Mouse (Mus musculus) E14TG2a.4 (cell line): Measurements from ENCODE around the gene Zfp28.
A peak's percentile ranks its signal among the peaks of the same experiment; 100 is the strongest.

ENCODE experiments used
- H3K27me3 ChIP-seq: 2 replicates; pipeline ENCODE4 v1.6.1; 2014; ENCODE audit warnings: low read length, control low read depth; ENCODE audit not compliant: insufficient read depth
- H3K36me3 ChIP-seq: 2 replicates; pipeline ENCODE4 v1.6.1; 2014; ENCODE audit warnings: low read length, control low read depth; ENCODE audit not compliant: insufficient read depth
- H3K4me1 ChIP-seq: replicated peaks from 2 replicates; pipeline ENCODE4 v1.6.1; 2014; ENCODE audit warnings: low read depth, low read length, control low read depth
- H3K4me3 ChIP-seq: replicated peaks from 2 replicates; pipeline ENCODE4 v1.5.1; 2014; ENCODE audit warnings: mild to moderate bottlenecking, low read length
- H3K9me3 ChIP-seq: 2 replicates; pipeline ENCODE4 v1.6.1; 2014; ENCODE audit warnings: low read length, control low read depth
- CTCF ChIP-seq: conservative IDR thresholded peaks from 2 replicates; pipeline ENCODE4 v1.5.1; 2014; ENCODE audit warnings: low read length
- NANOG ChIP-seq: IDR thresholded peaks from 2 replicates; pipeline ENCODE4 v1.6.1; 2014; ENCODE audit warnings: borderline replicate concordance, low read length, mixed read lengths
- POU5F1 ChIP-seq: IDR thresholded peaks from 2 replicates; pipeline ENCODE4 v1.6.1; 2014; ENCODE audit warnings: low read length, borderline replicate concordance

Gene Zfp28

DNA sequence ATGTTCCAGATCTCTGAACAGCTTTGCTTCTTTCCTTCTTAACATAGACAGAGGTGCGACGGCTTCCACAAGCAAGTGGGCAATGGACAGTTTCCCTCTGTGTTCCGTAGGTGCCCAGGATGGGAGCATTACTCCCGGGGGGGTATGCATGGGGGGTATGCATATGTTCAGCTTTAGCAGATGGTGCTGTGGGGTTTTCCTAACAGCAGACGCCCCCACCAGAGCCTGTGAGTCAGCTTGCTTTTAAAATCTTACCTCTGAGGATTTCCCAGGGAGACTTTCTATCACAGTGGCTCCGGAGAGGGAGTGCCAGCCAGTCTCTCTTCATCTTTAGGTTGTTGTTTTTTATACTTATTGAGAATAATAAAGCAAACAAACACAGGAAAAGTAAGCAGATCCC is 36.8 kb downstream of the Zfp28 start:
- Histone ChIP-seq H3K36me3 (no peaks in the 10 kb centered on the region), H3K9me3 (no peaks in the 10 kb centered on the region), H3K27me3 (peaks cover 8% of the 10 kb centered on the region), H3K4me1 (peaks cover 16% of the 10 kb centered on the region), H3K4me3 (no peak overlapping the region)
- TF ChIP-seq CTCF (no peak), NANOG (no peak), POU5F1 (no peak)

DNA sequence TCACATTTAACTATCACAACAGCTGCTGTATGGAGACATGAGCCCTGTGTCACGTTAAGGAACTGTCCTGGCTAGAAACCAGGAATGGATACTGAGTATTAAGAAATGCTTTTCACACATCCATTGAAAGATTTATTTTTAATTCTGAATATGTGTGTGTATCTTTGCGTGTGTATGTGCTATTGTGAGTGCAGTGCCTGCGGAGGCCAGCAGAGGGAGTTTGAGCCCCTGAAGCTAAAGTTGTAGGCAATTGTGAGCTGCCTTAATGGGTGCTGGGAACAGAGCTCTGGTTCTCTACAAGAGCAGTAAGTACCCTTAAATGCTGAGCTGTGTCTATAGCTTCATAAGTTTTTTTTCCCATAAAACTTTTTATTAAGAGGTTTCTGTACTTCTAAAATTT is 46.3 kb downstream of the Zfp28 start:
- Histone ChIP-seq H3K9me3 (peaks cover 5% of the 10 kb centered on the region; the same call in 1 of the 2 replicates), H3K27me3 (no peaks in the 10 kb centered on the region), H3K4me1 (peaks cover 6% of the 10 kb centered on the region), H3K4me3 (no peak overlapping the region), H3K36me3 (no peaks in the 10 kb centered on the region)
- no peak for TF ChIP-seq POU5F1
- no peak for TF ChIP-seq NANOG
- TF ChIP-seq CTCF, result peak; percentile 68

DNA sequence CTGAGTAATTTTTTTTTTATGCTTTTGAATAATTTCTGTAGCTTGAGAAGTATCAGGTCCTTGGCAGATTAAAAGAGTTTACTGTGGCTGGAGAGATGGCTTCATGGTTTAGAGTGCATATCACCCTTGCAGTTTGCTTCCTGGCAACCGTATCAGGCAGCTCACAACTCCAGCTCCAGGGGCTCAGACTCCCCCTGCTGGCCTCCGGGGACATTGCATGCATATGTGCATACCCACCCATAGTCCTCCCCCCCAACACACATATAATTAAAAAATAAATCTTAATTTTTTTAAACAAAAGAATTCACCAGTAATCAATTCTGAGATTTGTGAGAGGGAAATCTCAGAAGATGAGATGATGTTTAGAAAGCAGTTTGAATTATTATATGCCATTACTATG is 47.2 kb downstream of the Zfp28 start:
- no peaks in the 10 kb centered on the region for H3K27me3 ChIP-seq
- TF ChIP-seq CTCF (peak; percentile 82), POU5F1 (no peak)
- no peak overlapping the region for H3K4me3 ChIP-seq
- H3K4me1 ChIP-seq, result peaks cover 10% of the 10 kb centered on the region
- H3K9me3 ChIP-seq, result peaks cover 5% of the 10 kb centered on the region; the same call in 1 of the 2 replicates
- no peaks in the 10 kb centered on the region for H3K36me3 ChIP-seq

- TF ChIP-seq NANOG, result no peak
- TF ChIP-seq POU5F1, result no peak
- no peak for TF ChIP-seq CTCF
These were observed 55.3 kb downstream of the Zfp28 start, which contains the start of gene Olfr1344 for GRCm38 (mm10) chr7:6438388-6438787. Olfr1344 (plus strand) TSS chr7:6438688.

GRCm38 (mm10) chr7:6441173-6441572 is 58.1 kb downstream of the Zfp28 start:
- H3K4me3 ChIP-seq, result no peak overlapping the region
- no peaks in the 10 kb centered on the region for H3K9me3 ChIP-seq
- H3K36me3 ChIP-seq, result no peaks in the 10 kb centered on the region
- TF ChIP-seq CTCF (no peak), NANOG (no peak), POU5F1 (no peak)
- peaks cover 16% of the 10 kb centered on the region for H3K27me3 ChIP-seq
- H3K4me1 ChIP-seq, result peaks cover 11% of the 10 kb centered on the region

More at GRCm38 (mm10) chr7:6438388-6438787, 55.3 kb downstream of the Zfp28 start, which contains the start of gene Olfr1344:
- no peaks in the 10 kb centered on the region for H3K36me3 ChIP-seq
- H3K4me3 ChIP-seq, result no peak within 1 kb of the TSS
- H3K9me3 ChIP-seq, result no peaks in the 10 kb centered on the region
- peaks cover 16% of the 10 kb centered on the region for H3K27me3 ChIP-seq
- peaks cover 27% of the 10 kb centered on the region for H3K4me1 ChIP-seq
